In genomic region chr17:42346027-42346426, GRCm38 (mm10) we compare ENCODE assay signal across 11 mouse cellular contexts.
"Had no signal": no experiment of that assay in that cellular context is flagged by ENCODE, and none has a peak within 500 bp of the region (broad histone marks: within the 10 kb centered on the region; RNA-seq: fewer than 3 reads in every experiment).

No protein-coding gene starts in this region.

- ATAC-seq: liver, postnatal 0 days; lung, postnatal 0 days; midbrain, embryonic 13.5 days; midbrain, embryonic 15.5 days had no signal

- DNase-seq: liver, postnatal 0 days; lung, adult 2 months; lung, postnatal 14 days; lung, postnatal 36 days; right cerebral cortex, postnatal 14 days; thymus, adult 18-20 months; thymus, postnatal 14 days; thymus, postnatal 36 days had no signal
